Mouse (Mus musculus) brain, embryonic 14.5 days (tissue): ENCODE measurements around the gene Pik3cb.

Experiments
- CTCF ChIP-seq: fragments of 200-500 bp; IDR thresholded peaks from 2 replicates; pipeline ENCODE4 v1.5.1; 2012; ENCODE audit warnings: inconsistent platforms, mild to moderate bottlenecking, moderate library complexity, borderline replicate concordance; ENCODE audit not compliant: insufficient read depth, insufficient read length; ENCODE audit errors: extremely low read depth
- POLR2A ChIP-seq: fragments of 200-500 bp; IDR thresholded peaks from 2 replicates; pipeline ENCODE4 v1.6.1; 2012; ENCODE audit warnings: mild to moderate bottlenecking, inconsistent platforms, borderline replicate concordance; ENCODE audit not compliant: poor library complexity, insufficient read depth, insufficient read length, severe bottlenecking; ENCODE audit errors: extremely low read depth

- TF ChIP-seq POLR2A (no peak), CTCF (no peak)
These were observed 1.0 kb downstream of the Pik3cb start for GRCm38 (mm10) chr9:99139194-99140023.
